8 mouse cellular contexts compared by ENCODE assay signal in genomic region chr3:70104828-70105399, GRCm38 (mm10).
A peak's percentile ranks its signal among the peaks of the same experiment; 100 is the strongest.
DNase-seq lines count a peak whose midpoint lies in the region; ATAC-seq and TF ChIP-seq lines count a peak whose summit lies in the region.

No protein-coding gene starts in this region.

- no peak for TF ChIP-seq POLR2A in limb, embryonic 14.5 days (IDR thresholded peaks at IDR 0.05; ENCODE audit: borderline replicate concordance, extremely low read depth, insufficient read depth, insufficient read length)

- peak overlapping the region; percentile 39 for H3K4me3 ChIP-seq in kidney, embryonic 14.5 days (ENCODE audit: low read length)
- peak overlapping the region; percentile 44 for H3K4me3 ChIP-seq in limb, embryonic 14.5 days (replicated peaks; ENCODE audit: low read length)
- peak overlapping the region; percentile 33 for H3K4me3 ChIP-seq in midbrain, embryonic 15.5 days

- 15% methylated on average over 7 of the region's 7 CpGs for WGBS in kidney, embryonic 14.5 days
- 14% methylated on average over 7 of the region's 7 CpGs for WGBS in limb, embryonic 14.5 days
- WGBS in midbrain, embryonic 15.5 days: 14% methylated on average over 7 of the region's 7 CpGs

- peak; percentile 50; the same call in 1 of the 2 replicates for ATAC-seq in kidney, embryonic 14.5 days (ENCODE audit: low FRiP score, low TSS enrichment)
- peak; percentile 70; the same call in 1 of the 2 replicates for ATAC-seq in limb, embryonic 14.5 days (ENCODE audit: low FRiP score, low read depth)
- peak; percentile 70 for ATAC-seq in midbrain, embryonic 15.5 days (replicated peaks)

- peak overlapping the region; percentile 51 for H3K9ac ChIP-seq in kidney, embryonic 14.5 days (ENCODE audit: low read depth, low read length)
- peak overlapping the region; percentile 66 for H3K9ac ChIP-seq in limb, embryonic 14.5 days (ENCODE audit: low read depth, low read length, severe bottlenecking)
- peak overlapping the region; percentile 31; the same call in 1 of the 2 replicates for H3K9ac ChIP-seq in midbrain, embryonic 15.5 days

- H3K4me1 ChIP-seq in kidney, embryonic 14.5 days (ENCODE audit: control insufficient read depth, insufficient read depth, low read length): no peaks in the 10 kb centered on the region
- H3K4me1 ChIP-seq in limb, embryonic 14.5 days (ENCODE audit: control insufficient read depth, insufficient read depth, low read length): peaks cover 2% of the 10 kb centered on the region; the same call in 1 of the 2 replicates
- H3K4me1 ChIP-seq in midbrain, embryonic 15.5 days: no peaks in the 10 kb centered on the region

- H3K4me2 ChIP-seq in kidney, embryonic 14.5 days (replicated peaks; ENCODE audit: low read depth, low read length): peak overlapping the region; percentile 70
- H3K4me2 ChIP-seq in limb, embryonic 14.5 days (replicated peaks; ENCODE audit: low read depth, low read length, severe bottlenecking): peak overlapping the region; percentile 90
- H3K4me2 ChIP-seq in midbrain, embryonic 15.5 days: peak overlapping the region; percentile 57

- peak; percentile 76 for DNase-seq in 416B (ENCODE audit: low read depth)
- peak; percentile 10 for DNase-seq in adrenal gland, adult 2 months
- peak; percentile 77 for DNase-seq in embryo, embryonic 9.5 days (ENCODE audit: extremely low spot score)
- DNase-seq in heart, adult 8-10 months (ENCODE audit: low spot score): peak; percentile 28
- peak; percentile 80 for DNase-seq in limb, embryonic 14.5 days (ENCODE audit: low spot score)
- peak; percentile 69 for DNase-seq in telencephalon, adult 2 months (ENCODE audit: low read depth, low spot score)

- H3K27ac ChIP-seq in kidney, embryonic 14.5 days (ENCODE audit: low read depth, low read length): no peak overlapping the region
- peak overlapping the region; percentile 68; the same call in 1 of the 2 replicates for H3K27ac ChIP-seq in limb, embryonic 14.5 days (replicated peaks; ENCODE audit: low read depth, low read length)
- peak overlapping the region; percentile 45; the same call in 1 of the 2 replicates for H3K27ac ChIP-seq in midbrain, embryonic 15.5 days

- H3K27me3 ChIP-seq in kidney, embryonic 14.5 days (ENCODE audit: control insufficient read depth, insufficient read depth, low read length): no peaks in the 10 kb centered on the region
- no peaks in the 10 kb centered on the region for H3K27me3 ChIP-seq in limb, embryonic 14.5 days (ENCODE audit: control insufficient read depth, insufficient read depth, low read length)
- H3K27me3 ChIP-seq in midbrain, embryonic 15.5 days (replicated peaks): no peaks in the 10 kb centered on the region

- H3K36me3 ChIP-seq in kidney, embryonic 14.5 days (ENCODE audit: control insufficient read depth, insufficient read depth, low read length): no peaks in the 10 kb centered on the region
- H3K36me3 ChIP-seq in limb, embryonic 14.5 days (ENCODE audit: control insufficient read depth, insufficient read depth, low read length): no peaks in the 10 kb centered on the region
- H3K36me3 ChIP-seq in midbrain, embryonic 15.5 days (replicated peaks): no peaks in the 10 kb centered on the region

- no peaks in the 10 kb centered on the region for H3K9me3 ChIP-seq in kidney, embryonic 14.5 days (ENCODE audit: control insufficient read depth, low read length)
- no peaks in the 10 kb centered on the region for H3K9me3 ChIP-seq in limb, embryonic 14.5 days (ENCODE audit: control insufficient read depth, low read length)
- H3K9me3 ChIP-seq in midbrain, embryonic 15.5 days: no peaks in the 10 kb centered on the region

Comparison
In these comparisons a context has a peak if more than half of its experiments do, and no peak if none do; other contexts are left out.
1. DNase-seq: peak in every context shown above with its lines; median percentile 80 in limb, embryonic 14.5 days; 77 in embryo, embryonic 9.5 days; 76 in 416B; 69 in telencephalon, adult 2 months; 28 in heart, adult 8-10 months; 10 in adrenal gland, adult 2 months.